Mouse (Mus musculus): ENCODE results near the gene Dock11.

The Dock11 gene

GRCm38 (mm10) chrX:35950135-35950534 is 61.5 kb downstream of the Dock11 start:
- no peak for DNase-seq (ENCODE audit: low spot score in 2 of 2)

GRCm38 (mm10) chrX:35951945-35952344 is 63.3 kb downstream of the Dock11 start:
- DNase-seq (ENCODE audit: low spot score in 2 of 2): no peak

GRCm38 (mm10) chrX:35952521-35953095 is 64.0 kb downstream of the Dock11 start:
- no peak for DNase-seq (ENCODE audit: low spot score in 2 of 2)

GRCm38 (mm10) chrX:35956236-35956635 is 67.6 kb downstream of the Dock11 start:
- DNase-seq (ENCODE audit: low spot score in 2 of 2): no peak

- DNase-seq (ENCODE audit: low spot score in 2 of 2): no peak
These were observed 74.5 kb downstream of the Dock11 start for GRCm38 (mm10) chrX:35963087-35963486.

- no peak for DNase-seq (ENCODE audit: low spot score in 2 of 2)
These were observed 80.6 kb downstream of the Dock11 start for GRCm38 (mm10) chrX:35969276-35969675.

- no peak for DNase-seq (ENCODE audit: low spot score in 2 of 2)
These were observed 88.0 kb downstream of the Dock11 start for GRCm38 (mm10) chrX:35976657-35977056.

- DNase-seq (ENCODE audit: low spot score in 2 of 2): no peak
These were observed 99.3 kb downstream of the Dock11 start for GRCm38 (mm10) chrX:35987981-35988380.

- DNase-seq (ENCODE audit: low spot score in 2 of 2): no peak
These were observed 102.0 kb downstream of the Dock11 start for GRCm38 (mm10) chrX:35990508-35991095.

- no peak for DNase-seq (ENCODE audit: low spot score in 2 of 2)
These were observed 105.6 kb downstream of the Dock11 start for GRCm38 (mm10) chrX:35994226-35994625.

GRCm38 (mm10) chrX:35997004-35997403 is 108.4 kb downstream of the Dock11 start:
- DNase-seq (ENCODE audit: low spot score in 2 of 2): peak in 1 of 2 experiments; percentile 1

- DNase-seq (ENCODE audit: low spot score in 2 of 2): no peak
These were observed 109.3 kb downstream of the Dock11 start for GRCm38 (mm10) chrX:35997793-35998419.

GRCm38 (mm10) chrX:36025651-36026050 is 137.0 kb downstream of the Dock11 start:
- no peak for DNase-seq (ENCODE audit: low spot score in 2 of 2)

GRCm38 (mm10) chrX:36031113-36031512 is 142.5 kb downstream of the Dock11 start:
- DNase-seq (ENCODE audit: low spot score in 2 of 2): no peak

- DNase-seq (ENCODE audit: low spot score in 2 of 2): no peak
These were observed 145.4 kb downstream of the Dock11 start for GRCm38 (mm10) chrX:36034045-36034444.

- no peak for DNase-seq (ENCODE audit: low spot score in 2 of 2)
These were observed 157.1 kb downstream of the Dock11 start for GRCm38 (mm10) chrX:36045731-36046130.

- DNase-seq (ENCODE audit: low spot score in 2 of 2): peak in 1 of 2 experiments; percentile 2
These were observed 158.8 kb downstream of the Dock11 start for GRCm38 (mm10) chrX:36047451-36047850.

- DNase-seq (ENCODE audit: low spot score in 2 of 2): no peak
These were observed 161.7 kb downstream of the Dock11 start for GRCm38 (mm10) chrX:36050312-36050711.

- no peak for DNase-seq (ENCODE audit: low spot score in 2 of 2)
These were observed 185.4 kb downstream of the Dock11 start for GRCm38 (mm10) chrX:36073997-36074396.

GRCm38 (mm10) chrX:36077164-36077563 is 188.5 kb downstream of the Dock11 start:
- DNase-seq (ENCODE audit: low spot score in 2 of 2): no peak

- DNase-seq (ENCODE audit: low spot score in 2 of 2): no peak
These were observed 194.3 kb downstream of the Dock11 start for GRCm38 (mm10) chrX:36082917-36083316.

GRCm38 (mm10) chrX:36088464-36089256 is 200.0 kb downstream of the Dock11 start:
- DNase-seq (ENCODE audit: low spot score in 2 of 2): no peak
